Mouse (Mus musculus) E14TG2a.4 (cell line): ENCODE data around the gene Lbx1.

Experiments used
- CTCF ChIP-seq: conservative IDR thresholded peaks from 2 replicates; pipeline ENCODE4 v1.5.1; 2014; ENCODE audit warnings: low read length
- NANOG ChIP-seq: IDR thresholded peaks from 2 replicates; pipeline ENCODE4 v1.6.1; 2014; ENCODE audit warnings: borderline replicate concordance, low read length, mixed read lengths
- POU5F1 ChIP-seq: IDR thresholded peaks from 2 replicates; pipeline ENCODE4 v1.6.1; 2014; ENCODE audit warnings: low read length, borderline replicate concordance

- no peak for TF ChIP-seq CTCF
- TF ChIP-seq NANOG = no peak
- TF ChIP-seq POU5F1 = no peak
Observed at GRCm38 (mm10) chr19:45231383-45232035, 4.1 kb downstream of the Lbx1 start.
